Mouse (Mus musculus) MEL (cell line): ENCODE data around the gene Ano10. TPM values are rescaled to one million over a fixed set of nuclear protein-coding genes. Genes with fewer than 3 reads are reported as not detected.

Source experiments
- DNase-seq: peaks from one replicate; pipeline ENCODE4 v3.0.0; 2011; ENCODE audit warnings: low read depth, low spot score
- H3K27ac ChIP-seq: 2 replicates; pipeline ENCODE4 v1.5.1; 2012; ENCODE audit warnings: low read depth, mild to moderate bottlenecking, control low read depth, low read length, moderate library complexity; ENCODE audit not compliant: control insufficient read depth
- H3K27me3 ChIP-seq, 2 experiments: fragments of 150-350 bp in 1 of 2; sonication (generic) in 1 of 2; 2 replicates each; pipeline ENCODE4 v1.6.1; 2012; ENCODE audit warnings: low read length in 2 of 2, mild to moderate bottlenecking in 2 of 2, improper control_type of control experiment in 1 of 2, moderate library complexity in 1 of 2; ENCODE audit not compliant: insufficient read depth in 2 of 2, control insufficient read depth in 1 of 2
- H3K36me3 ChIP-seq, 2 experiments: 2 replicates each; pipeline ENCODE4 v1.6.1; 2012 to 2014; ENCODE audit warnings: low read length in 2 of 2, improper control_type of control experiment in 1 of 2, inconsistent platforms in 1 of 2, mild to moderate bottlenecking in 1 of 2; ENCODE audit not compliant: insufficient read depth in 2 of 2, control insufficient read depth in 1 of 2
- H3K4me1 ChIP-seq, 2 experiments: fragments of 150-350 bp in 1 of 2; sonication (generic) in 1 of 2; 2 replicates each; pipeline ENCODE4 v1.6.1; 2012; ENCODE audit warnings: low read length in 2 of 2, improper control_type of control experiment in 1 of 2, mild to moderate bottlenecking in 1 of 2; ENCODE audit not compliant: insufficient read depth in 2 of 2, control insufficient read depth in 1 of 2
- H3K4me3 ChIP-seq, 2 experiments: fragments of 150-350 bp in 1 of 2; sonication (generic) in 1 of 2; 2 replicates each; pipeline ENCODE4 v1.5.1; 2012; ENCODE audit warnings: low read depth in 2 of 2, low read length in 2 of 2, mild to moderate bottlenecking in 2 of 2, moderate library complexity in 2 of 2, control low read depth in 1 of 2, improper control_type of control experiment in 1 of 2; ENCODE audit not compliant: control insufficient read depth in 1 of 2, insufficient read depth in 1 of 2
- H3K79me2 ChIP-seq: 2 replicates; pipeline ENCODE4 v1.6.1; 2012; ENCODE audit warnings: mild to moderate bottlenecking, low read length, moderate library complexity; ENCODE audit not compliant: control insufficient read depth, poor library complexity, insufficient read depth
- H3K9ac ChIP-seq: 2 replicates; pipeline ENCODE4 v1.6.1; 2012; ENCODE audit warnings: low read depth, mild to moderate bottlenecking, control low read depth, low read length, moderate library complexity; ENCODE audit not compliant: control insufficient read depth, poor library complexity, severe bottlenecking
- H3K9me3 ChIP-seq: fragments of 150-350 bp; sonication (generic); replicated peaks from 2 replicates; pipeline ENCODE4 v1.6.1; 2012; ENCODE audit warnings: mild to moderate bottlenecking, low read length, improper control_type of control experiment, moderate library complexity; ENCODE audit not compliant: insufficient read depth
- BHLHE40 ChIP-seq: IDR thresholded peaks from 2 replicates; pipeline ENCODE4 v1.6.1; 2012; ENCODE audit warnings: low read depth, mild to moderate bottlenecking, inconsistent platforms, low read length, improper control_type of control experiment, borderline replicate concordance
- ELF1 ChIP-seq: IDR thresholded peaks from 2 replicates; pipeline ENCODE4 v1.6.1; 2014; ENCODE audit warnings: low read depth, mild to moderate bottlenecking, inconsistent platforms, low read length, improper control_type of control experiment, moderate library complexity
- EP300 ChIP-seq, 2 experiments: IDR thresholded peaks; 2 replicates each; pipeline ENCODE4 v1.6.1; 2011; ENCODE audit warnings: improper control_type of control experiment in 2 of 2, low read length in 2 of 2, low read depth in 1 of 2, mild to moderate bottlenecking in 1 of 2
- ETS1 ChIP-seq: IDR thresholded peaks from 2 replicates; pipeline ENCODE4 v1.6.1; 2012; ENCODE audit warnings: low read depth, mild to moderate bottlenecking, inconsistent platforms, low read length, improper control_type of control experiment, moderate library complexity
- GABPA ChIP-seq: IDR thresholded peaks from 2 replicates; pipeline ENCODE4 v1.6.1; 2012; ENCODE audit warnings: low read depth, mild to moderate bottlenecking, inconsistent platforms, low read length, improper control_type of control experiment, moderate library complexity
- GATA1 ChIP-seq: IDR thresholded peaks from 2 replicates; pipeline ENCODE4 v1.6.1; 2011; ENCODE audit warnings: low read depth, low read length, improper control_type of control experiment
- MAFK ChIP-seq: IDR thresholded peaks from 2 replicates; pipeline ENCODE4 v1.6.1; 2011; ENCODE audit warnings: low read depth, mild to moderate bottlenecking, low read length, improper control_type of control experiment, borderline replicate concordance
- MAX ChIP-seq: IDR thresholded peaks from 2 replicates; pipeline ENCODE4 v1.6.1; 2011; ENCODE audit warnings: low read length, improper control_type of control experiment
- MAZ ChIP-seq: IDR thresholded peaks from 2 replicates; pipeline ENCODE4 v1.6.1; 2012; ENCODE audit warnings: low read depth, mild to moderate bottlenecking, inconsistent platforms, low read length, improper control_type of control experiment
- MEF2A ChIP-seq: IDR thresholded peaks from 2 replicates; pipeline ENCODE4 v1.6.1; 2014; ENCODE audit warnings: low read depth, mild to moderate bottlenecking, inconsistent platforms, low read length, improper control_type of control experiment; ENCODE audit not compliant: poor library complexity, insufficient replicate concordance, severe bottlenecking; ENCODE audit errors: extremely low read depth
- MXI1 ChIP-seq: IDR thresholded peaks from 2 replicates; pipeline ENCODE4 v1.6.1; 2011; ENCODE audit warnings: mild to moderate bottlenecking, low read depth, low read length, improper control_type of control experiment
- MYB ChIP-seq: IDR thresholded peaks from 2 replicates; pipeline ENCODE4 v1.6.1; 2011; ENCODE audit warnings: mild to moderate bottlenecking, low read depth, low read length, improper control_type of control experiment
- MYC ChIP-seq: IDR thresholded peaks from 2 replicates; pipeline ENCODE4 v1.6.1; 2011; ENCODE audit warnings: low read depth, mild to moderate bottlenecking, low read length, improper control_type of control experiment, moderate library complexity
- NELFE ChIP-seq: IDR thresholded peaks from 2 replicates; pipeline ENCODE4 v1.6.1; 2011; ENCODE audit warnings: low read depth, low read length, improper control_type of control experiment
- NRF1 ChIP-seq: IDR thresholded peaks from 2 replicates; pipeline ENCODE4 v1.6.1; 2014; ENCODE audit warnings: low read depth, mild to moderate bottlenecking, inconsistent platforms, low read length, improper control_type of control experiment, moderate library complexity; ENCODE audit not compliant: poor library complexity, insufficient read depth, severe bottlenecking
- RAD21 ChIP-seq: IDR thresholded peaks from 2 replicates; pipeline ENCODE4 v1.6.1; 2011; ENCODE audit warnings: mild to moderate bottlenecking, low read depth, low read length, improper control_type of control experiment
- RCOR1 ChIP-seq: IDR thresholded peaks from 2 replicates; pipeline ENCODE4 v1.6.1; 2012; ENCODE audit warnings: low read depth, mild to moderate bottlenecking, inconsistent platforms, low read length, improper control_type of control experiment
- SIN3A ChIP-seq: IDR thresholded peaks from 2 replicates; pipeline ENCODE4 v1.6.1; 2012; ENCODE audit warnings: low read length, improper control_type of control experiment, inconsistent platforms
- SMC3 ChIP-seq: IDR thresholded peaks from 2 replicates; pipeline ENCODE4 v1.6.1; 2011; ENCODE audit warnings: low read depth, low read length, improper control_type of control experiment
- TAL1 ChIP-seq: IDR thresholded peaks from 2 replicates; pipeline ENCODE4 v1.6.1; 2012; ENCODE audit warnings: mild to moderate bottlenecking, inconsistent platforms, low read length, moderate library complexity, mixed read lengths
- TCF12 ChIP-seq: IDR thresholded peaks from 2 replicates; pipeline ENCODE4 v1.6.1; 2014; ENCODE audit warnings: low read depth, mild to moderate bottlenecking, inconsistent platforms, low read length, improper control_type of control experiment, moderate library complexity
- UBTF ChIP-seq: IDR thresholded peaks from 2 replicates; pipeline ENCODE4 v1.6.1; 2012; ENCODE audit warnings: low read depth, mild to moderate bottlenecking, inconsistent platforms, low read length, improper control_type of control experiment, moderate library complexity, borderline replicate concordance; ENCODE audit not compliant: insufficient read depth
- ZNF384 ChIP-seq: IDR thresholded peaks from 2 replicates; pipeline ENCODE4 v1.6.1; 2012; ENCODE audit warnings: low read depth, mild to moderate bottlenecking, inconsistent platforms, low read length, improper control_type of control experiment
- polyA plus RNA-seq, 2 experiments: library from polyadenylated mRNA; stranded (reverse) in 1 of 2; unstranded in 1 of 2; fragments of >175 nt in 1 of 2; fragments of >200 nt in 1 of 2; gene quantifications; 2 replicates each; pipeline versions ENCODE4 v1.2.1 to v1.2.4; 2012; ENCODE audit warnings: low replicate concordance in 2 of 2, low read depth in 1 of 2; ENCODE audit not compliant: insufficient read length in 2 of 2, insufficient read depth in 1 of 2, missing spikeins in 1 of 2
- total RNA-seq: library from RNA; depleted of rRNA; stranded (reverse); fragments of 300-350 nt; gene quantifications from 2 replicates; pipeline ENCODE4 v1.2.3, GENCODE M21; 2012

Ano10 gene
- total and polyA plus RNA-seq, 3 experiments = 0.54 to 3.1 TPM; not detected in 1

- TF ChIP-seq NELFE (no peak), SIN3A (no peak; the same call in 1 of the 2 replicates)
- TF ChIP-seq, all 39 proteins: peak for 9
These were observed 16.4 kb upstream of the Ano10 start (continued) for GRCm38 (mm10) chr9:122310613-122311049.

GRCm38 (mm10) chr9:122309013-122309980 is 15.1 kb upstream of the Ano10 start:
- Histone ChIP-seq H3K4me3 (no peak overlapping the region), H3K79me2 (no peaks in the 10 kb centered on the region)
- TF ChIP-seq TCF12 (peak; percentile 62; the same call in 1 of the 2 replicates), MYB (no peak; the same call in 1 of the 2 replicates), MXI1 (no peak), MYC (no peak), ETS1 (0 out of 2 replicates have a peak, but pooled peaks have one; percentile 15), RAD21 (no peak), ELF1 (no peak), NRF1 (no peak), SMC3 (no peak), GABPA (no peak), EP300 (IDR thresholded peaks at IDR 0.05; ENCODE audit: low read depth in 1 of 2, low read length in 2 of 2) (peak; percentile 68 to 73), MEF2A (no peak), TAL1 (0 out of 2 replicates have a peak, but pooled peaks have one; percentile 19), GATA1 (peak; percentile 82), RCOR1 (peak; percentile 98), MAX (no peak), MAFK (peak; percentile 57; the same call in 1 of the 2 replicates), UBTF (no peak), MAZ (no peak), ZNF384 (peak; percentile 80), BHLHE40 (peak; percentile 65; the same call in 1 of the 2 replicates)

More at GRCm38 (mm10) chr9:122309013-122309980, 15.1 kb upstream of the Ano10 start:
- Histone ChIP-seq H3K27ac (no peak overlapping the region), H3K9me3 (no peaks in the 10 kb centered on the region), H3K36me3 (peaks cover 0 to 13% of the 10 kb centered on the region in 2 experiments; a peak in 2 of 4 replicates), H3K9ac (no peak overlapping the region), H3K4me1 (peaks cover 0 to 17% of the 10 kb centered on the region in 2 experiments; a peak in 2 of 4 replicates), H3K27me3 (peaks cover 0 to 2% of the 10 kb centered on the region in 2 experiments; a peak in 2 of 4 replicates)
- peak; percentile 61 for DNase-seq
